Mouse (Mus musculus): ENCODE data around the gene Cuzd1.

DNA sequence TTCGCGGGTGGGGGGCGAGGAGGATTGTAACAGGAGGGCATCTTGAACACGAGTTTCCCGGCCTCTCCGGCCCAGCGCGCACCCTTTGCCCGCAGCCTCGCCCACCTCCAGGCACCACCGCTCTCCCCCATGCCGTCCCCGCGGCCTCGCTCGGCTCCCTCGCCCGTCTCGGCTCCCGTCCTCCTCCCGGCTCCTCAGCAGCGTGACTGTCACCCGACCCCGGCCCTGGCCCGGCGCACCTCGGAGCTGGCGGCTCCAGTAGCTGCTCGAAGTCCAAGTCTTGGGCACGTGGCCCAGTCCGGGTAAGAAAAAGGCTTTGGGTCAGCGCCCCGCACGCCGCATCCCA, 40.1 kb upstream of the Cuzd1 start:
- no peak for TF ChIP-seq FLI1 (IDR thresholded peaks at IDR 0.05; ENCODE audit: low read length)
- no peak for TF ChIP-seq GATA1 (IDR thresholded peaks at IDR 0.05; ENCODE audit: borderline replicate concordance, low read length)

Data from megakaryocyte, embryonic 14.5 days (primary cell).